Mouse (Mus musculus) embryonic facial prominence, embryonic 10.5 days (tissue): Measurements from ENCODE around the gene Aurka. TPM values are rescaled to one million over a fixed set of nuclear protein-coding genes. Genes with fewer than 3 reads are reported as not detected.
A peak's percentile ranks its signal among the peaks of the same experiment; 100 is the strongest.

Experiments
- DNase-seq: peaks from one replicate; pipeline ENCODE4 v3.0.0-alpha.2; 2017; ENCODE audit warnings: low spot score
- H3K27ac ChIP-seq: fragments of 300-500 bp; sonication (generic); replicated peaks from 2 replicates; pipeline ENCODE4 v1.5.1; 2016; ENCODE audit warnings: mild to moderate bottlenecking
- H3K27me3 ChIP-seq: fragments of 300-500 bp; sonication (generic); replicated peaks from 2 replicates; pipeline ENCODE4 v1.6.1; 2016; ENCODE audit warnings: low read depth, mild to moderate bottlenecking; ENCODE audit not compliant: poor library complexity, severe bottlenecking
- H3K36me3 ChIP-seq: fragments of 300-500 bp; sonication (generic); replicated peaks from 2 replicates; pipeline ENCODE4 v1.6.1; 2016; ENCODE audit warnings: mild to moderate bottlenecking, moderate library complexity
- H3K4me1 ChIP-seq: fragments of 300-500 bp; sonication (generic); 2 replicates; pipeline ENCODE4 v1.6.1; 2016
- H3K4me3 ChIP-seq: fragments of 300-500 bp; sonication (generic); 2 replicates; pipeline ENCODE4 v1.5.1; 2016; ENCODE audit warnings: mild to moderate bottlenecking, moderate library complexity
- H3K9me3 ChIP-seq: fragments of 300-500 bp; sonication (generic); 2 replicates; pipeline ENCODE4 v1.6.1; 2016; ENCODE audit warnings: mild to moderate bottlenecking
- WGBS: fragments of 180-500 bp; shearing (Covaris S2); methylation state at CpG from one replicate; pipeline ENCODE4 v1.1.7; 2016; 5-methylcytosine and 5-hydroxymethylcytosine counted together
- polyA plus RNA-seq: library from polyadenylated mRNA; unstranded; fragments of >200 nt; fragmentation: Nextera tagmentation; extraction: Ambion mirVana; gene quantifications from 2 replicates; pipeline ENCODE4 v1.2.1, GENCODE M21; 2016

Gene Aurka
- polyA plus RNA-seq, 1 experiment from 2014 or later: 220 TPM

- no peaks in the 10 kb centered on the region for H3K27me3 ChIP-seq
- no peak overlapping the region for H3K27ac ChIP-seq
- peaks cover 3% of the 10 kb centered on the region for H3K4me1 ChIP-seq
- H3K4me3 ChIP-seq: no peak overlapping the region
- 50% methylated on average over 5 of the region's 5 CpGs for WGBS
- H3K36me3 ChIP-seq: peaks cover 96% of the 10 kb centered on the region
- DNase-seq: no peak
- H3K9me3 ChIP-seq: no peaks in the 10 kb centered on the region
Observed at GRCm38 (mm10) chr2:172376999-172377515, 6.7 kb upstream of the Aurka start.

GRCm38 (mm10) chr2:172376551-172376950, 6.2 kb upstream of the Aurka start:
- H3K27ac ChIP-seq: no peak overlapping the region
- H3K4me3 ChIP-seq: no peak overlapping the region
- no peak for DNase-seq
- H3K27me3 ChIP-seq: no peaks in the 10 kb centered on the region
- 92% methylated on average over 4 of the region's 4 CpGs for WGBS
- H3K4me1 ChIP-seq: peaks cover 8% of the 10 kb centered on the region
- H3K9me3 ChIP-seq: no peaks in the 10 kb centered on the region
- H3K36me3 ChIP-seq: peaks cover 91% of the 10 kb centered on the region

DNA sequence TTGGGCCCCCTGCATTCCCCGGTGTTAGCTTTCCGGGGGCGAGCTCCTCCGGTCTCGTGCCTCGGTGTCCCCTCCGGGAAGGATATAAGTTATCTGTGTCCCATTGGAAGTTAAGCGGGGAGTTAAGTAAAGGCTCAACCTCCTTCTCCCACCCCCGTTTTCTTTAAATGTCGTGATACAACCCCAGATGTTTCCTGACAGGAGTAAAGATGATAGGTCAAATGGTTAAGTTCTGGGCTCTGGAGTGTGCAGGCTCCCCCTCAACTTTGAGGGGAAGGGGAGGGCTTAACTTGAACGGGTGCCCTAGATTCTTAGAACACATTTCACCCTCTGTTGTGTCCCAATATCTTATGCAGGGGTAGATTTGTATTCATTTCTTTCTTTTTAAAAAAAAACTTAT, 923 bp upstream of the Aurka start:
- Histone ChIP-seq H3K36me3 (peaks cover 66% of the 10 kb centered on the region), H3K4me3 (peak overlapping the region; percentile 87), H3K9me3 (no peaks in the 10 kb centered on the region), H3K4me1 (peaks cover 41% of the 10 kb centered on the region), H3K27ac (peak overlapping the region; percentile 98), H3K27me3 (no peaks in the 10 kb centered on the region)
- WGBS: under 1% methylated on average over 11 of the region's 11 CpGs
- DNase-seq: no peak

DNA sequence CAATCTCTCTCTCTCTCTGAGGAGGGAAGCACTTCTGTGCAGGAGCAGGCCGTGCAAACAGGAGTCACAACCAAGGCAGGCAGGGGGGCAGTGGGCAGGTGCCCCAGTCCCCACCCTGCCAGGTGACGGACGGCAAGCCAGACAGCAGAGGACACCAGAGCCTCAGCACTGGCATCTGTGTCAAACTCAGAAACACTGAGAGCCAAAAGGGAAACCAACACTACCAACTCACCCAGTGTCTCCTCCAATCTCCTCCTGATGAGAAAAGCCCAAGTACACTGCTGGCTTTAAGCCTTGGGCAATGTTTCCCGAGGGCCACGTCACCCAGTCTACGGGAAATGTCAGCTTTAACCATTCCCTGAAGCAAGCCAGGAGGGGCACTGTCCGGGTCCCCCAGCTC, 7.2 kb downstream of the Aurka start:
- WGBS: 86% methylated on average over 7 of the region's 7 CpGs
- peaks cover 100% of the 10 kb centered on the region for H3K36me3 ChIP-seq
- H3K4me3 ChIP-seq: no peak overlapping the region
- H3K9me3 ChIP-seq: no peaks in the 10 kb centered on the region
- H3K27ac ChIP-seq: no peak overlapping the region
- no peak for DNase-seq
- peaks cover 15% of the 10 kb centered on the region for H3K4me1 ChIP-seq
- no peaks in the 10 kb centered on the region for H3K27me3 ChIP-seq

GRCm38 (mm10) chr2:172355833-172356232, 14.5 kb downstream of the Aurka start:
- Histone ChIP-seq H3K4me1 (peaks cover 5% of the 10 kb centered on the region), H3K27me3 (no peaks in the 10 kb centered on the region), H3K4me3 (no peak overlapping the region), H3K9me3 (no peaks in the 10 kb centered on the region), H3K27ac (no peak overlapping the region), H3K36me3 (peaks cover 84% of the 10 kb centered on the region)
- no peak for DNase-seq
- WGBS: 89% methylated on average over 5 of the region's 5 CpGs

- H3K4me3 ChIP-seq: no peak overlapping the region
- peaks cover 74% of the 10 kb centered on the region for H3K36me3 ChIP-seq
- H3K27me3 ChIP-seq: no peaks in the 10 kb centered on the region
- H3K9me3 ChIP-seq: no peaks in the 10 kb centered on the region
- H3K4me1 ChIP-seq: peaks cover 9% of the 10 kb centered on the region
- H3K27ac ChIP-seq: no peak overlapping the region
- no peak for DNase-seq
- 83% methylated on average over 9 of the region's 9 CpGs for WGBS
Observed at GRCm38 (mm10) chr2:172354761-172355160, 15.6 kb downstream of the Aurka start.

DNA sequence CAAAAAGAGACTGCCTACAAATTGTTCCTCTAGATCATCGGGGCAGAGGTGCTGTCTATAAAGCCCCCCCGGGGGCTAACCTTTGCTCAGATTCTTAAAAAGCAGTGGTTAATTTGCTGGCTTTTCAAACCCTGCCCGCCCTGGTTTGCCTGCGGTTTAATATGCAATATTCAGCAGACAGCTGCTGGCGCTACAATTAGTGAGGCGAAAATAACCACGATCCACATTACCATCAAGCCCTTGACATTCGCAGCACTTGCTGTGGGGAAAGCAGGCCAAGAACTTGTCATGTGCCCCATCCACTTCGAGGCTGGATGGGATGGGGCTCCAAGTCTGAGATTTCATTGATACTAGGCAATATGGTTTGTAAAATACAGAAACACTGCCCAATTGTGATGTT, 17.1 kb downstream of the Aurka start:
- Histone ChIP-seq H3K36me3 (peaks cover 58% of the 10 kb centered on the region), H3K27ac (no peak overlapping the region), H3K27me3 (no peaks in the 10 kb centered on the region), H3K9me3 (no peaks in the 10 kb centered on the region), H3K4me3 (no peak overlapping the region), H3K4me1 (peaks cover 17% of the 10 kb centered on the region)
- DNase-seq: no peak
- 84% methylated on average over 9 of the region's 9 CpGs for WGBS

- no peak overlapping the region for H3K27ac ChIP-seq
- no peaks in the 10 kb centered on the region for H3K9me3 ChIP-seq
- peaks cover 37% of the 10 kb centered on the region for H3K4me1 ChIP-seq
- peaks cover 10% of the 10 kb centered on the region; the same call in 1 of the 2 replicates for H3K27me3 ChIP-seq
- no peak for DNase-seq
- H3K36me3 ChIP-seq: peaks cover 34% of the 10 kb centered on the region
- 77% methylated on average over 8 of the region's 8 CpGs for WGBS
- H3K4me3 ChIP-seq: no peak overlapping the region
Observed at GRCm38 (mm10) chr2:172350773-172351172, 19.6 kb downstream of the Aurka start.

DNA sequence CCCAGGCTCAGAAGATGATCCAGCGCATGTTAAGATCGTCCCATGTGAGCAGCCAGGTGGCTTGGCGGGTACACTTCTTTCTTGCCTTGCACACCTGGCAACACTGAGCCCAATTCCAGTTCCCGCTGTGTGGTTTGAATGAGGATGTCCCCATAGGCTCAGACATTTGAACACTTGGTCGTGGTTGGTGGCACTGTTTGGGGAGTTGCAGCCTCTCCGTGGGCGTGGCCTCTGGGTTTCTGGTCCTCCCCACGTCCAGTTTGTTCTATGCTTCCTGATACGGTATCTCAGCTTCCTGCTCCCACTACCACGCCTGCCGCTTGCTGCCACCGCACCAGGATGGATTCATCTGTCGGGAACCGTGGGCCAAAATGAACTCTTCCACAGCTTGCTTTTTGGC, 20.6 kb downstream of the Aurka start:
- 79% methylated on average over 14 of the region's 14 CpGs for WGBS
- H3K9me3 ChIP-seq: no peaks in the 10 kb centered on the region
- peaks cover 24% of the 10 kb centered on the region for H3K36me3 ChIP-seq
- H3K4me1 ChIP-seq: peaks cover 44% of the 10 kb centered on the region
- no peak overlapping the region for H3K27ac ChIP-seq
- DNase-seq: no peak
- H3K4me3 ChIP-seq: no peak overlapping the region
- peaks cover 10% of the 10 kb centered on the region; the same call in 1 of the 2 replicates for H3K27me3 ChIP-seq

- no peaks in the 10 kb centered on the region for H3K9me3 ChIP-seq
- H3K4me3 ChIP-seq: 0 out of 2 replicates have a peak overlapping the region, but pooled peaks have one; percentile 81
- H3K27ac ChIP-seq: 0 out of 2 replicates have a peak overlapping the region, but pooled peaks have one; percentile 35
- peaks cover 10% of the 10 kb centered on the region; the same call in 1 of the 2 replicates for H3K27me3 ChIP-seq
- peaks cover 10% of the 10 kb centered on the region for H3K36me3 ChIP-seq
- no peak for DNase-seq
- 74% methylated on average over 3 of the region's 3 CpGs for WGBS
- H3K4me1 ChIP-seq: peaks cover 50% of the 10 kb centered on the region
Observed at GRCm38 (mm10) chr2:172348297-172348950, 21.9 kb downstream of the Aurka start.

- Histone ChIP-seq H3K27me3 (peaks cover 10% of the 10 kb centered on the region; the same call in 1 of the 2 replicates), H3K27ac (peak overlapping the region; percentile 40; the same call in 1 of the 2 replicates), H3K4me1 (peaks cover 50% of the 10 kb centered on the region), H3K4me3 (peak overlapping the region; percentile 81), H3K9me3 (no peaks in the 10 kb centered on the region), H3K36me3 (no peaks in the 10 kb centered on the region)
- 58% methylated on average over 8 of the region's 8 CpGs for WGBS
- peak; percentile 32 for DNase-seq
Observed at GRCm38 (mm10) chr2:172346933-172347611, 23.3 kb downstream of the Aurka start.

DNA sequence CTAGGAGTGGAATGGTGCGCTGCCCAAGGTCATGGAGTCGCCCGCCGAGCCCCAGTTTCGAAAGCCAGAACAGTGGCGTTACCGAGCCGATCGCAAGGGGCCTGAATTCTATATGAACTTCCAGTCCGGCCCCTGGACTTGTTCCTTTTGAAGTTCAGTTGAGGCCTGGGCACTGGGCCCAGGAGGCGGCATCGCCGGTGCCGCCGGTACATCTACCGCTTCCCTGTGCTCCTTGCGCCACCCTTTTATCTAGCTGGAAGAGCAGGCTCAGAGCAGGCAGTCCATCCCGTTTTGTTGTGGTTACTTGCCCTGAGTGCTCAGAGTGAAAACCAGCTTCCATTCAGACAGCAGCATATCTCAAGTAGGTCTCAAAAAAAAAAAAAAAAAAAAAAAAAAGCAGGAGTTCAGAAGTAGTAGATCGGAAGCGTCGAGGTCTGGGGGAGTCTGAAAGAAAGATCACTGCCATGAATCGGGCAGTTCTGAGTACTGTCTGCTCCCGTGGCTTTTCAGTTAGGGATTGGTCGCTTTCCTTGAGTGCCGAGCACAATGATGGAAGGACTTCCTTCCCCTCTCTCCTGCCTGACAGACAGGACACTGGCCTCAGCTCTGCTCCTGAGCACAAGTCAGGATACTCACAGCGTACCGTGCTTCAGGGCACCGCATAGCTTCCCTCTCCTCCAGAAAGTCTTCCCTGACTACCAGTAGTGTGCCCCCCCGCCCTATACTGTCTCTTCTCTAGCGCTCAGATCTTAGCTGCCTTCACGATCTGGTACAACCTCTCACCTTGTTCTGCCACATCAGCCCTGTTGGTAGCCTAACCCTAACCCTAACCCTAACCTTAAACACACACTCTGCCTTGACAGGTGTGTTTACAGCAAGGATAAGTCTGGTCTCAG, 24.1 kb downstream of the Aurka start:
- Histone ChIP-seq H3K4me3 (peak overlapping the region; percentile 81), H3K4me1 (peaks cover 50% of the 10 kb centered on the region), H3K9me3 (no peaks in the 10 kb centered on the region), H3K27me3 (peaks cover 10% of the 10 kb centered on the region; the same call in 1 of the 2 replicates), H3K27ac (peak overlapping the region; percentile 86), H3K36me3 (no peaks in the 10 kb centered on the region)
- WGBS: 9% methylated on average over 31 of the region's 31 CpGs
- peak; percentile 49 for DNase-seq
